Mouse (Mus musculus) c-Kit-positive CD71-positive TER-119-positive erythroid progenitor cells, embryonic 14.5 days (primary cell): Measurements from ENCODE around the gene Npepps.
"Not testable (repeated sequence)": the region's sequence is repeated elsewhere in the genome, so short reads cannot be mapped to it uniquely, and the experiment has no call there.

Source experiments
- DNase-seq: peaks from one replicate; pipeline ENCODE4 v3.0.0-alpha.2; 2013; ENCODE audit warnings: low spot score

Npepps gene

GRCm38 (mm10) chr11:97280216-97280861 is at the start of gene Npepps:
Gene Npepps, minus strand, starts transcription at chr11:97280638.
- peak; percentile 63 for DNase-seq

- DNase-seq: peak; percentile 66
Observed at GRCm38 (mm10) chr11:97328148-97328547, 47.7 kb upstream of the Npepps start.

GRCm38 (mm10) chr11:97325224-97325623 is 44.8 kb upstream of the Npepps start:
- DNase-seq: no peak

GRCm38 (mm10) chr11:97321894-97322600 is 41.6 kb upstream of the Npepps start:
- not testable (repeated sequence) for DNase-seq

GRCm38 (mm10) chr11:97321197-97321596 is 40.8 kb upstream of the Npepps start:
- DNase-seq: no peak

GRCm38 (mm10) chr11:97315504-97316503 is 35.4 kb upstream of the Npepps start, which contains the start of gene Mrpl45:
Gene Mrpl45, plus strand, starts transcription at chr11:97315716.
- peak; percentile 99 for DNase-seq

GRCm38 (mm10) chr11:97314751-97315503 is 34.5 kb upstream of the Npepps start:
- DNase-seq: no peak

- peak; percentile 45 for DNase-seq
Observed at GRCm38 (mm10) chr11:97314110-97314509, 33.7 kb upstream of the Npepps start.

- not testable (repeated sequence) for DNase-seq
Observed at GRCm38 (mm10) chr11:97312871-97313270, 32.4 kb upstream of the Npepps start.

- DNase-seq: no peak
Observed at GRCm38 (mm10) chr11:97310895-97311631, 30.6 kb upstream of the Npepps start.

- peak; percentile 40 for DNase-seq
Observed at GRCm38 (mm10) chr11:97309911-97310571, 29.6 kb upstream of the Npepps start.

GRCm38 (mm10) chr11:97309451-97309836 is 29.0 kb upstream of the Npepps start:
- no peak for DNase-seq

GRCm38 (mm10) chr11:97308806-97309450 is 28.5 kb upstream of the Npepps start:
- DNase-seq: no peak

- no peak for DNase-seq
Observed at GRCm38 (mm10) chr11:97307294-97308069, 27.0 kb upstream of the Npepps start.

- no peak for DNase-seq
Observed at GRCm38 (mm10) chr11:97304631-97305030, 24.2 kb upstream of the Npepps start.

- no peak for DNase-seq
Observed at GRCm38 (mm10) chr11:97302231-97302781, 21.9 kb upstream of the Npepps start.

GRCm38 (mm10) chr11:97301406-97301805 is 21.0 kb upstream of the Npepps start:
- DNase-seq: no peak

GRCm38 (mm10) chr11:97299939-97300338 is 19.5 kb upstream of the Npepps start:
- DNase-seq: no peak

GRCm38 (mm10) chr11:97296542-97296941 is 16.1 kb upstream of the Npepps start:
- no peak for DNase-seq
